Mouse (Mus musculus) olfactory bulb, adult 2 months (tissue): ENCODE data around the gene R3hdm4.

ENCODE experiments used
- CTCF ChIP-seq: fragments of 200-500 bp; IDR thresholded peaks from 2 replicates; pipeline ENCODE4 v1.5.1; 2012; ENCODE audit warnings: low read depth, mild to moderate bottlenecking, low read length, moderate library complexity; ENCODE audit not compliant: insufficient read depth
- POLR2A ChIP-seq: fragments of 200-500 bp; IDR thresholded peaks from 2 replicates; pipeline ENCODE4 v1.6.1; 2012; ENCODE audit warnings: mild to moderate bottlenecking, low read depth, low read length, moderate library complexity; ENCODE audit not compliant: insufficient read depth

- TF ChIP-seq CTCF (no peak), POLR2A (no peak)
These were observed 41.5 kb downstream of the R3hdm4 start for GRCm38 (mm10) chr10:79879527-79879926.
